Mouse (Mus musculus) Patski (cell line): Measurements from ENCODE around the gene Tigar. TPM values are rescaled to one million over a fixed set of nuclear protein-coding genes. Genes with fewer than 3 reads are reported as not detected.

Experiments
- ATAC-seq: fragments of 100-300 bp; one replicate; pipeline ENCODE4 v1.8.0; 2021
- CTCF ChIA-PET: fragments of 350-600 bp; sonication (Branson Sonifier 250); formaldehyde crosslinking; loops from one replicate; lab custom pipeline; 2022; ENCODE audit warnings: inconsistent platforms; lab: Charles Lee
- POLR2A ChIA-PET: fragments of 350-600 bp; sonication (Branson Sonifier 250); formaldehyde crosslinking; loops from one replicate; lab custom pipeline; 2022; ENCODE audit warnings: antibody characterized with exemption, inconsistent platforms; lab: Charles Lee
- DNase-seq: peaks from one replicate; pipeline ENCODE4 v3.0.0-alpha.2; 2011; ENCODE audit warnings: low read depth, low spot score
- H3K27me3 ChIP-seq: fragments of 371-371 bp; one replicate; pipeline ENCODE4 v1.5.1; 2021
- CTCF ChIP-seq: fragments of 100-300 bp; IDR thresholded peaks from one replicate; pipeline ENCODE4 v1.5.1; 2021
- in situ Hi-C: fragments of 300-500 bp; cut with MboI; formaldehyde crosslinking; loops from 3 replicates; pipeline ENCODE4 v1.11.1; 2018; ENCODE audit warnings: low pct_unique_long_range_greater_than_20kb, mixed read lengths
- polyA plus RNA-seq: library from polyadenylated mRNA; unstranded; gene quantifications from one replicate; pipeline ENCODE4 v1.2.3, GENCODE M21; 2021

Tigar gene
- polyA plus RNA-seq = 14.4 TPM

DNA sequence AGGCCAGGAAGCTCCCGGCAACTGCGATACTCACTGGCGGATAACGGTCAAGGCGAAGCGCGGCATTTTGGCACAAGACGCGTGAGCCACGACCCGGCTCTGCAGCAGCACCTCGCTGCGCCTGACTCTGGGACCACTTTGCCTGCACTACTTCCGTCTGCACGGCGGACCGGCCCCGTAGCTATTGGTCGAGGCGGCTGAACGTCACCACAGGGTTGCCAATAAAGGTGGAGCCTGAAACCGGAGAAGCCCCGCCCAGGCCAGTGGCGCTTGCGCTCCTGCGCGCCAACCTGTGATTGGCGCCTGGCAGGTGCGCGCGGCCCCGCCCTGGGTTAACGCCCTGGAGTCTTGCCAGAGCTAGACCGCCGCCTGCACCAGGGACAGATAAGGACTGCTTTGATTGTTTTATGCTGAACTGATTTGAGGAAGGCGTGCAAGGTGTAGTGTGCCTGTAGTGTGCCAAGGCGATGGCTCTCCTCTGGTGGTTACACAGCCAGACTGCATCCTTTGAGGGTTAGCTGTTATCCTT, at the start of gene Tigar:
Gene Tigar (minus strand): TSS at position 156 of the 529 bp plus-strand sequence.
- ATAC-seq (peak; percentile 99), DNase-seq (peak; percentile 59)
- H3K27me3 ChIP-seq = no peaks in the 10 kb centered on the region
- ChIA-PET CTCF (no interaction called here), POLR2A (interaction anchor here (1.2 kb wide), 1 partner anchor 170 kb away, joined by 3 read pairs; the partner anchor contains the start of gene Rad51ap1)
- TF ChIP-seq CTCF = no peak
- in situ Hi-C loops = no loop called here

GRCm38 (mm10) chr6:127157321-127157720, 48.0 kb upstream of the Tigar start:
- H3K27me3 ChIP-seq = peaks cover 6% of the 10 kb centered on the region
- no peak for DNase-seq
- CTCF ChIA-PET = no interaction called here
- POLR2A ChIA-PET = no interaction called here
- ATAC-seq = no peak
- in situ Hi-C loops = no loop called here
- TF ChIP-seq CTCF = no peak

- in situ Hi-C loops = no loop called here
- H3K27me3 ChIP-seq = peaks cover 6% of the 10 kb centered on the region
- DNase-seq = no peak
- CTCF ChIA-PET = no interaction called here
- no peak for ATAC-seq
- no peak for TF ChIP-seq CTCF
- POLR2A ChIA-PET = no interaction called here
Measured at GRCm38 (mm10) chr6:127155468-127155867, 46.1 kb upstream of the Tigar start.

- ChIA-PET CTCF (no interaction called here), POLR2A (no interaction called here)
- ATAC-seq (no peak), DNase-seq (no peak)
- peaks cover 6% of the 10 kb centered on the region for H3K27me3 ChIP-seq
- no peak for TF ChIP-seq CTCF
- in situ Hi-C loops = no loop called here
Measured at GRCm38 (mm10) chr6:127154708-127155268, 45.4 kb upstream of the Tigar start.

- ChIA-PET CTCF (no interaction called here), POLR2A (no interaction called here)
- ATAC-seq (no peak), DNase-seq (no peak)
- peaks cover 6% of the 10 kb centered on the region for H3K27me3 ChIP-seq
- in situ Hi-C loops = no loop called here
- no peak for TF ChIP-seq CTCF
Measured at GRCm38 (mm10) chr6:127153972-127154707, 44.8 kb upstream of the Tigar start.

- no peak for TF ChIP-seq CTCF
- POLR2A ChIA-PET = no interaction called here
- DNase-seq (no peak), ATAC-seq (no peak)
- H3K27me3 ChIP-seq = peaks cover 6% of the 10 kb centered on the region
- CTCF ChIA-PET = no interaction called here
- in situ Hi-C loops = no loop called here
Measured at GRCm38 (mm10) chr6:127153296-127153800, 44.0 kb upstream of the Tigar start.

- ChIA-PET CTCF (no interaction called here), POLR2A (no interaction called here)
- ATAC-seq (no peak), DNase-seq (no peak)
- H3K27me3 ChIP-seq = peaks cover 6% of the 10 kb centered on the region
- in situ Hi-C loops = no loop called here
- TF ChIP-seq CTCF = no peak
Measured at GRCm38 (mm10) chr6:127152106-127152951, 43.0 kb upstream of the Tigar start, which contains the start of gene Ccnd2. TSS of gene Ccnd2 (minus strand) at chr6:127152193.

DNA sequence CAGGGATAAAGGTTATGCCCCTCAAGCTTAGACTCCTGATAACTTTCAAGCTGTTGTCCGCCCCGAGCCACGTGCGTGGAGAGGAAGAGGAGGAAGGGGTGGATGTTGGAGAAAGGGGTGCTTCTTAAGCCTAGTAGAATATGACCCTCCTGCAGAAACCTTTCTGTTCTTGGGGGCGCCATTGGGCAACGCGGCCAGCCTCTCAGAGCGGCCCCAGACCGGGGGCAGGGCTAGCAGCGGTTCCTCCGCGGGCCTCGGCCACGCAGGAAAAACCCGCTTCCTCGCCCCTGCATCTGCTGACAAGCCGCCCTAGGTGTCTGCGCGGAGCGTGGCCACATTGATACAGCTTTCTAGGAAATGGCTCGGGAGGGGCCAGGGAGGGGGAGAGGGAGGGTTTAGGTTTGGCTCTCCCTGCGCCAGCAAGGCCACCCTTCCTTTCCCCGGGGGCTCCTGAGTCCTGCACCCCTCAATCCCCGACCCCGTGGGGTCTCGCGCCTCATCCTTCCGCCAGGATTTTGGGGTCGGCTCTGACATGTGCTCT, 42.3 kb upstream of the Tigar start:
- H3K27me3 ChIP-seq = peaks cover 6% of the 10 kb centered on the region
- TF ChIP-seq CTCF = no peak
- no peak for ATAC-seq
- ChIA-PET POLR2A (no interaction called here), CTCF (interaction anchor here (1.4 kb wide), 1 partner anchor 303 kb away, joined by 3 read pairs; no protein-coding TSS in a partner anchor)
- in situ Hi-C loops = no loop called here
- DNase-seq = no peak

GRCm38 (mm10) chr6:127150663-127151564, 41.6 kb upstream of the Tigar start:
- in situ Hi-C loops = no loop called here
- DNase-seq (no peak), ATAC-seq (peak; percentile 65)
- ChIA-PET CTCF (interaction anchor here (1.4 kb wide), 1 partner anchor 304 kb away, joined by 3 read pairs; no protein-coding TSS in a partner anchor), POLR2A (no interaction called here)
- peaks cover 1% of the 10 kb centered on the region for H3K27me3 ChIP-seq
- no peak for TF ChIP-seq CTCF
